Mouse (Mus musculus) bone marrow, adult 2 months (tissue): ENCODE data around the gene Kcnmb1.

Experiments
- CTCF ChIP-seq: fragments of 200-500 bp; IDR thresholded peaks from 2 replicates; pipeline ENCODE4 v1.5.1; 2011; ENCODE audit warnings: low read length, control low read depth; ENCODE audit not compliant: control insufficient read depth, insufficient read depth
- POLR2A ChIP-seq: fragments of 200-500 bp; IDR thresholded peaks from 2 replicates; pipeline ENCODE4 v1.6.1; 2011; ENCODE audit warnings: low read depth, mild to moderate bottlenecking, control low read depth, low read length, borderline replicate concordance; ENCODE audit not compliant: control insufficient read depth

GRCm38 (mm10) chr11:33993496-33993895, 30.7 kb downstream of the Kcnmb1 start:
- TF ChIP-seq CTCF: no peak
- TF ChIP-seq POLR2A: no peak
